Mouse (Mus musculus) thymus, postnatal 0 days (tissue): ENCODE measurements around the gene Ndc1. TPM values are rescaled to one million over a fixed set of nuclear protein-coding genes. Genes with fewer than 3 reads are reported as not detected.
"Not testable (repeated sequence)": the region's sequence is repeated elsewhere in the genome, so short reads cannot be mapped to it uniquely, and the experiment has no call there.

Experiments used
- DNase-seq: peaks from one replicate; pipeline ENCODE4 v3.0.0-alpha.2; 2015; ENCODE audit warnings: low spot score
- polyA plus RNA-seq: library from polyadenylated mRNA; unstranded; fragments of >200 nt; fragmentation: Nextera tagmentation; extraction: Ambion mirVana; gene quantifications from 2 replicates; pipeline ENCODE4 v1.2.1, GENCODE M21; 2015

The Ndc1 gene
- polyA plus RNA-seq, 1 experiment from 2014 or later = 14.9 TPM

- DNase-seq = no peak
These were observed 4.0 kb upstream of the Ndc1 start for GRCm38 (mm10) chr4:107363573-107363972.

DNA sequence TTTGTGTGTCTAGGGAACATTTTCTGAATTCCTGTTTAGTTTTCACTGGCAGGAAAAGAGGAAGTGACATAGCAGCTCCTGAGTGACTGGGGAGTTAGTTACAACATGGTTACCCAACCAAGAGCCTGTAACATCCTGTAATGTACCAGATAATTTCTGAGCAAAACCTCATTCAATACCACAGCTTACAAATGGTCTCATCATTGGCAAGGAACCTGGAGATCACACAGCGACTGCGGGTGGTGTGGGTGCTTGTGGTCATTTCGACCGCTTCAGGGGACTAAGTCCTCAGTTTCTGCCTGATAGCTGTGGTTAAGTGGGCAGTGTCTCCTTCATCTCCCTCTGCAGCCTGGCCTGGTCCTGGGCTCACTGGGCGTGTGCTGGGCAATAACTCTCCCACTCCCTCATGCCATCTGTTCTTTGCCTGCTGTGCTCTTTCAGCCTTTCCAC lies 3.4 kb upstream of the Ndc1 start:
- DNase-seq = no peak

DNA sequence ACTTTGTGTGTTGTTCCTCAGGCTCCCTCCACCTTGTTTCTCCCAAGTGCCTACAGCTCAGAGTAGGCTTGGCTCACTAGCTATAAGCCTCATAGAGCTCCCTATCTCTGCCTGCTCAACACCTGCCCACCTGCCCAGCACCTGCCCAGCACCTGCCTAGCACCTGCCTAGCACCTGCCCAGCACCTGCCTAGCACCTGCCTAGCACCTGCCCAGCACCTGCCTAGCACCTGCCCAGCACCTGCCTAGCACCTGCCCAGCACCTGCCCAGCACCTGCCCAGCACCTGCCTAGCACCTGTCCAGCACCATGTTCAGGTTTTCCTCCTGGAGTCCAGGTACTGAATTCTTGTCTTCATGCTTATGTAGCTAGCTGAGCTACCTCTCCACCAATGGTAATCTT lies 1.2 kb upstream of the Ndc1 start:
- DNase-seq = not testable (repeated sequence)

- no peak for DNase-seq
These were observed 4.7 kb downstream of the Ndc1 start for GRCm38 (mm10) chr4:107372304-107372703.

- no peak for DNase-seq
These were observed 7.1 kb downstream of the Ndc1 start for GRCm38 (mm10) chr4:107374677-107375076.

GRCm38 (mm10) chr4:107378954-107379353 lies 11.4 kb downstream of the Ndc1 start:
- DNase-seq = no peak

DNA sequence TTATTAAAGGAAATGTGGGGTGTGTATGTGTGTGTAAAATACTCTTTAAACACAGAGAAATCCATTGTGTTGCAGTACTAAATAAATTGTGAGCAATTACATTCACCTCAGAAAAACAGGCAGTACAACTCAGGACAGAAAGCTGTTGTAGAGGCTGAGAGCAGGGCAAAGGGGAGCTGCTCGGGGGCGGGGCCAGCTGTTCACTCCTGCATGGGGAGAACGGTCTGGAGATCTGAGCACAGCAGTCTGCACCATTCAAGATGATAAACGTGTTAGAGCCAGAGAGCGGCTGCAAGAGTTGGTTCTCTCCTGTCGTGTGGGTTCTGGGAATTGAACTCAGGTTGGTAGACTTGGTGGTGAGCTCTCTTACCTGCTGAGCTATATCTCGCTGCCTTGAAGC lies 13.3 kb downstream of the Ndc1 start:
- no peak for DNase-seq

- no peak for DNase-seq
These were observed 19.5 kb downstream of the Ndc1 start for GRCm38 (mm10) chr4:107387038-107387437.

- DNase-seq = no peak
These were observed 19.9 kb downstream of the Ndc1 start for GRCm38 (mm10) chr4:107387465-107387864.

DNA sequence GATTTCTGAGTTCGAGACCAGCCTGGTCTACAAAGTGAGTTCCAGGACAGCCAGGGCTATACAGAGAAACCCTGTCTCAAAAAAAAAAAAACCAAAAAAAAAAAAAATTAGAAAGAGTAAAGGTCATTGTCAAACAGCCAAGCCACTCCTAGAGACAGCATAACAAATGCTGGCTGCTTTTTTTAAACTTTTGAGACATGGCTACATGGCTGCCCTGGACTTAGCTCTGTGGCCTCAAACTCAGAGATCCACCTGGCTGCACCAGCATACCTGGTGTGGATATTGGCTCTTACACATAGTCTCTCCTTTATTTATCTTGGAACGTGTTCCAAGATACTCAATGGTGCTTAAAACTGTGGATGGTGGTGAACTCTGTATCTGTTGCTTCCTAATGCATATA lies 20.7 kb downstream of the Ndc1 start:
- DNase-seq = no peak

GRCm38 (mm10) chr4:107389345-107389744 lies 21.8 kb downstream of the Ndc1 start:
- no peak for DNase-seq

DNA sequence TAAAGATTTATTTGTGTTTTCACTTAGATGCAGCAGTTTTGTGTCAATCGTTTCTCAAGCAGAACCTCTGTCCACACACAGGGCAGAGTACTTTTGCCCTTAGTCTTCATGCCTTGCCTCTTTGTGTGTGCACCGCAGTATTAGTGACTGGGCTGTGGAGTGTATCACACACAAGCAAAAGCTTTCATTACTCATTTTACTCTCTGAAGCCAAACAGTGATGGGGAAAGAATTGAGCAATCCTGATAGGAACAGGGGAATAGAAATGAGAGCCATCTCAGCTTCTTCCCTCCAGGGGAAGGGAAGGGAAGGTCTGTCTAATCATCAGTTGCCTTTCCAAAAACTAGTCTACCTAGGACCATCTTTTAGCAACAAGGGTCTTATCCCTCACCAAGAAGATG lies 26.2 kb downstream of the Ndc1 start:
- DNase-seq = no peak

DNA sequence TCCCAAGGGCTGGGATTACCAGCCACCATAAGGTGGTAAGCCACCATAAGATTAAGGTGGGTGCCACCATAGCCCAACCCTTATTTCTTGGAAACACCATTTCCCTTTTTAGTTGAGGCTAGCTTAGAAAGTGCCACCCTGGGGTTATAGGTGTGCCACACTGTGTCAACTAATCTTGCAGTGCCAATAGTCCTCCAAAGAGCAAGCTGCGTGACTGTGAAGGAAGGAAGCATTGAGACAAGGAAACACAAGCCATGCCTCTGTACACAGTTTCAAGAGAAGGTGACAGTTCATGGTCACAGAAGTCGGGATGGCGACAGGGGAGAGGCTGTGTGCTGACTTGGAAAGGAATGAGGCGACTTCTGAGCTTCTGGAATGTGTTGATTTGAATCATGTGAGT lies 52.6 kb downstream of the Ndc1 start:
- DNase-seq = no peak

DNA sequence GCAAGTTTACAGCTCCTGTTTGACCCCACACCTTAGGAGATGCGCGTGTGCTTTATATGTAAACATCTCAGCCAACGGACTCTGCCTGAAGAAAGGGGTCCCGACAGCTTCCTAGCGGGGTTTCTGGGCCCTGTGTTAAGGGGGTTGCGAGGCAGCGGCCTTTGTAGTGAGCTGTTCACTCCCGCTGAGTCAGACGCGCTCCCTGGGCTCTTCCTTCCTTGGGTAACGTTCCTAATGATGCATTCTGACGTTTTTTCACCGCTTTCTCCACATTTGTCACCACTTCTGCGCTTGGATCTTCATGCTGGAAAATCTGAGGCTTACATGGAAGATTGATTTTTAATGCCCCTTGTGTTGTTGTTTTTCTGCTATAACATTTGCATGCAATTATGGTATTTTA lies 54.1 kb downstream of the Ndc1 start:
- no peak for DNase-seq

GRCm38 (mm10) chr4:107422176-107422575 lies 54.6 kb downstream of the Ndc1 start:
- DNase-seq = no peak

GRCm38 (mm10) chr4:107425616-107426015 lies 58.0 kb downstream of the Ndc1 start:
- no peak for DNase-seq

DNA sequence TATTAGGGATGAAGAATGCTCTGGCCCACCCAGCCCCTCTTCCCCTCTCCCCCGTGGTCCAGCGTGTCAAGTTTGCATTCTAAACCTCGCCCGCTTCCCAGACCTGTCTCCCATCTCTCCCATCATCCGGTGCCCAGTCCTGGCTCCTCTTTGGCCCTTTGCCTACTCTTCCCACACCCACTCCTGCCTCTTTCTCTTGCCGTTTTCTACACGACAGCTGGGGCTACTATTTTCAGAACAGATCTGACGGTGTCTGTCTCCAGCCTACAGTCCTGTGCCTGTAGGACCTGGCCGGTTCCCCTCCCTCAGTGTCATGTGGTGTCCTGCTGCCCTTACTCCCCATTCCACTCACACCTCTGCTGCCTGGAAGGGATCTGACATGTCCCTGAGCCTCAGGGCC lies 59.0 kb downstream of the Ndc1 start:
- no peak for DNase-seq

DNA sequence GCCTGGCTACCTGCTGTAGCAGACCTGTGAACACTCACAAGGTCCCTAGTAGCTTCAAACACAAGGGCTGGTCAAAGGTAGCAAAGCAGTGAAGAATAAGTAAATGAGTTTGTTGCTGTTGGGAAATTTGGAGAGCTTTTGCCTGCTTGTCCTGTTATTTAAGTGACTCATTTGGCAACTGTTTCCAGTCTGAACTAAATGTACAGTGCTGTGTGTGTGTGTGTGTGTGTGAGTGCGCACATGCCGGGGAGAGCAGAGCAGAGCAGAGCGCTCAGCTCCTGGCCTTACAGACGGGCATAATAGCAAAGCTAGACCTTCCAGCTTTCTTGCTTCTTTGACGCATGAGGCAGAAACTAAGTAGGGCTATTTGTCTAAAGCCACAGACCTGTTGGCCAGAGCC lies 65.1 kb downstream of the Ndc1 start:
- DNase-seq = no peak

DNA sequence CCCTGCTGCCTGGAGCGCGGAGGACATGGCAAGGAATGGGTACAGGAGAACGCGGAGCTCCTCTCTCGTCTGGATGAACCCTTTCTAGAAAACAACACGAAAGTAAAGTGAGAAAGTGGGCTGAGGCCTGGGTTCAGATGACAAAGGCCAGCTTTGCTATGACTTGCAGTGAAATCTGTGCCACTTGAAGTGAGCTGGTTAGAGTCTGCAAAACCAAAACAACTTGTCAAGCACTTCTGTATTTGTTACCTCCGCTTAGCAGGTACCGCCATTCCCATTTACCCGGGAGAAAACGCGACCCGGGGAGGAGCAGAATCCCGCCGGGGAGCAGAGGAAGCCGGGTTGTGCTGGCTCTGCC lies 66.4 kb downstream of the Ndc1 start:
- no peak for DNase-seq

DNA sequence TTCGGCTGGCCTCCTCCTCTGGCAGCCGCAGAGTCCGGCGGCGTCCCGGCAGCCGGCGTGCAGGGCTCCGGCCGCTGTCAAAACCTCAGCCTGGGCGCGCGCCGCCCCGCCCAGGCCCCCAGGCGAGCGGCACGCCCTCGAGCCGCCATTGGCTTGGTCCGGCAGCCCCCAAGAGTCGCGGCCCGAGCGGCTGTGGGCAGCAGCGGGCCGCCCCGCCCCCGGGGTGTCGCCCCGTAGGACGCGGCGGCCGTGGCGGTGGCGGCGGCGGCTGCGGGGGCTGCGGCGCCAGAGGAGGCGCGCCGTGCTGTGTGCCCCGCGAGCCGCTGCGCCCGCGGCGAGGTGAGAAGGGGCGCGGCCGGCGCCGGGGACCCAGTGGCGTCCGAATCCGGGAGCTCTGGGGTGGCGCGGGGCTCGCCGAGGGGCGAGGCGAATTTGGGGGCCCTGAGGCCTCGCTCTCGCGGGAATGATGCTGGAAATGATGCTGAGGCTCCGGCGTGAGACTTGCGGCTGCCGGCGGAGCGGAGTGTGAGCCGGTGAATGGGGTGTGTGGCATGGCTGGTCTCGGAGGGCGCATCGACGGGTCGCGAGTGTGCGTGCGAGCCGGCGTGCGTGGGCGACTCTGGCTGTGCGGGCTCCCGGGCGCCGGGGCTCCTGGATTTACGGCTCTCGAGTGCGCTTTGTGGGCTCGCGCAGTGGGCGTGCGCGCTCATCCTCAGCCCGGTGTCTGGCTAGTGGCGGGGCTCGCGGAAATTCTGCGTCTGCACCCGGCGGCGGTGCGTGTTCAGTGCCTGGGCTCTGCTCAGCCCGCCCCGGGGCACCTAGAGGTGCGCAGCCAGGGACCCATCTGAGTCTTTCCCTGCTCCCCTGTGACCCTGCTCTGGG lies 67.0 kb downstream of the Ndc1 start, which contains the start of gene Glis1:
Gene Glis1, plus strand, starts transcription at position 236 of the 882 bp plus-strand sequence.
- no peak for DNase-seq

- DNase-seq = no peak
These were observed 67.8 kb downstream of the Ndc1 start for GRCm38 (mm10) chr4:107435238-107435946.

DNA sequence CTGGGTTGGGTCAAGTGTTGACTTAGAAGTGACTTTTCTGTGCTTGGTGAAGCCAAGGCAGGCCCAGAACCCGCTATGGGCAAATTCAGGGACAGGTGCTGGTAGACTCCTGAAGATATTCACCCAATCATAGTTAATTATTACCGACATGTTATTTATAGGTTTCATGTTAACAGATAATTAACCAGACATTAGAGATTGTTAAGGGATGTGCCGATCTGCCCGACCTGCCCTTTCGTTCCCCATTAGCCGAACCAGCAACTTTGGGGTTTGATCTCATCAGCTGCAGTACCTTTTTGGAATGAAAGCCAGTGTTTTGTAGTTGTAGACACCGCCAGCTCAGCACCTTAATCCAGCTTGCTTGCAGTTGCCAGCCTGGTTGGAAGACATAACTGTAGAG lies 68.9 kb downstream of the Ndc1 start:
- no peak for DNase-seq

DNA sequence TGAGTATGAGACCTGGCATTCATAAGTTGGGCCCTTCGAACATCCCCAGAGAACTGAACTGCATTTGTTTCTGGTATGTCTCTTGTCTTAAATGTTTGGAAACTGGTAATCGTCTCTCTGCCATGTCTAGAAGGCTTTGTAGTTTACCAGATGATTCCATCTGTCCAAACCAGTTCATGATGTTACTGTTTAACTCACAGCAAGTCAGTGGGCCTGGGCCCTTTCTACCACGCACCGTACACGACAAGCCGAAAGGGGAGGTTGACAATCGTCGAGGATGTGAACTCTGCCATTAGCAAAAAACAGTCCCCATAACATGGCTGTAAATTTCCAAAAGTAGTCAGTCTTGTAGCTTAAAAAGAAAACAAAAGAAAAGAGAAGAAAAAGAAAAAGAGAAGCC lies 71.2 kb downstream of the Ndc1 start:
- DNase-seq = no peak
